Mouse (Mus musculus): ENCODE data around the gene Stoml1. TPM values are rescaled to one million over a fixed set of nuclear protein-coding genes. Genes with fewer than 3 reads are reported as not detected.
A peak's percentile ranks its signal among the peaks of the same experiment; 100 is the strongest.

Gene Stoml1
- 13.4 TPM for polyA plus RNA-seq (2012; fragmentation: generic; extraction: Trizol)
- long read RNA-seq, experiment 1, transcript Stoml1-201 (7 exons, 1,984 nt), result major isoform, 25 of 49 reads
- long read RNA-seq, experiment 1, partial matches to known transcripts, result 9 of 49 reads
- long read RNA-seq, experiment 1, other reads (novel, unspliced or antisense), result 13 of 49 reads
- long read RNA-seq, experiment 2, transcript Stoml1-201 (7 exons, 1,984 nt), result major isoform, 68 of 149 reads
- long read RNA-seq, experiment 2, transcript Stoml1-206 (8 exons, 2,236 nt), result minor isoform, 50 of 149 reads
- long read RNA-seq, experiment 2, partial matches to known transcripts, result 4 of 149 reads
- long read RNA-seq, experiment 2, other reads (novel, unspliced or antisense), result 27 of 149 reads

- Histone ChIP-seq H3K36me3 (ENCODE audit: control insufficient read depth, insufficient read depth) (no peaks in the 10 kb centered on the region), H3K79me3 (ENCODE audit: low read depth) (peaks cover 11% of the 10 kb centered on the region), H3K27me3 (ENCODE audit: control insufficient read depth, insufficient read depth, insufficient read length) (no peaks in the 10 kb centered on the region), H3ac (ENCODE audit: control insufficient read depth, insufficient read length, low read depth) (peak within 1 kb of the TSS; percentile 62), H3K79me2 (ENCODE audit: control insufficient read depth, insufficient read depth) (peaks cover 14% of the 10 kb centered on the region), H3K4me3 (ENCODE audit: insufficient read depth, poor library complexity, severe bottlenecking) (peak within 1 kb of the TSS; percentile 41)
- TF ChIP-seq MAX (IDR thresholded peaks at IDR 0.05), result peak; percentile 43
- no peak for TF ChIP-seq CEBPB (IDR thresholded peaks at IDR 0.05; ENCODE audit: low read depth)
- peak; percentile 96 for TF ChIP-seq CTCF (IDR thresholded peaks at IDR 0.05; ENCODE audit: control insufficient read depth, insufficient read depth, insufficient read length)
These were observed at the start of gene Stoml1 for GRCm38 (mm10) chr9:58253033-58253804. Stoml1 (plus strand) TSS chr9:58253164.

- no peaks in the 10 kb centered on the region for H3K79me2 ChIP-seq (ENCODE audit: control insufficient read depth, insufficient read depth)
- H3K79me3 ChIP-seq (ENCODE audit: low read depth), result no peaks in the 10 kb centered on the region
- H3ac ChIP-seq (ENCODE audit: control insufficient read depth, insufficient read length, low read depth), result no peak within 1 kb of the TSS
- TF ChIP-seq MYOG (IDR thresholded peaks at IDR 0.05; ENCODE audit: control insufficient read depth, extremely low read depth, insufficient read length) (no peak), CTCF (IDR thresholded peaks at IDR 0.05; ENCODE audit: control insufficient read depth, insufficient read depth, insufficient read length) (peak; percentile 5)
- no peaks in the 10 kb centered on the region for H3K36me3 ChIP-seq (ENCODE audit: control insufficient read depth, insufficient read depth)
- no peak within 1 kb of the TSS for H3K4me3 ChIP-seq (ENCODE audit: insufficient read depth, poor library complexity, severe bottlenecking)
- peaks cover 12% of the 10 kb centered on the region for H3K27me3 ChIP-seq (ENCODE audit: control insufficient read depth, insufficient read depth, insufficient read length)
These were observed 49.2 kb upstream of the Stoml1 start, which contains the start of the genes Islr and Islr2 for GRCm38 (mm10) chr9:58203516-58204447. Islr (minus strand) TSS chr9:58204306. Islr2 (minus strand) TSS chr9:58204319.

- H3K4me3 ChIP-seq (ENCODE audit: insufficient read depth, poor library complexity, severe bottlenecking), result no peak overlapping the region
- H3K27me3 ChIP-seq (ENCODE audit: control insufficient read depth, insufficient read depth, insufficient read length), result peaks cover 7% of the 10 kb centered on the region
- no peak for TF ChIP-seq CEBPB (IDR thresholded peaks at IDR 0.05; ENCODE audit: low read depth)
- TF ChIP-seq MYOD1 (IDR thresholded peaks at IDR 0.05; ENCODE audit: control insufficient read depth, insufficient read length, low read depth), result no peak
- TF ChIP-seq MAX (IDR thresholded peaks at IDR 0.05), result no peak
- TF ChIP-seq USF1 (IDR thresholded peaks at IDR 0.05; ENCODE audit: low read depth), result no peak
- peak; percentile 94 for TF ChIP-seq CTCF (IDR thresholded peaks at IDR 0.05; ENCODE audit: control insufficient read depth, insufficient read depth, insufficient read length)
- H3K79me3 ChIP-seq (ENCODE audit: low read depth), result no peaks in the 10 kb centered on the region
- no peaks in the 10 kb centered on the region for H3K36me3 ChIP-seq (ENCODE audit: control insufficient read depth, insufficient read depth)
- H3K79me2 ChIP-seq (ENCODE audit: control insufficient read depth, insufficient read depth), result no peaks in the 10 kb centered on the region
- no peak overlapping the region for H3ac ChIP-seq (ENCODE audit: control insufficient read depth, insufficient read length, low read depth)
These were observed 48.4 kb upstream of the Stoml1 start for GRCm38 (mm10) chr9:58204448-58205000.

- no peak overlapping the region for H3ac ChIP-seq (ENCODE audit: control insufficient read depth, insufficient read length, low read depth)
- H3K79me3 ChIP-seq (ENCODE audit: low read depth), result no peaks in the 10 kb centered on the region
- H3K36me3 ChIP-seq (ENCODE audit: control insufficient read depth, insufficient read depth), result no peaks in the 10 kb centered on the region
- H3K4me3 ChIP-seq (ENCODE audit: insufficient read depth, poor library complexity, severe bottlenecking), result no peak overlapping the region
- TF ChIP-seq MAX (IDR thresholded peaks at IDR 0.05) (no peak), CEBPB (IDR thresholded peaks at IDR 0.05; ENCODE audit: low read depth) (no peak), MYOD1 (IDR thresholded peaks at IDR 0.05; ENCODE audit: control insufficient read depth, insufficient read length, low read depth) (no peak), USF1 (IDR thresholded peaks at IDR 0.05; ENCODE audit: low read depth) (no peak), CTCF (IDR thresholded peaks at IDR 0.05; ENCODE audit: control insufficient read depth, insufficient read depth, insufficient read length) (no peak), FOSL1 (IDR thresholded peaks at IDR 0.05; ENCODE audit: insufficient read depth, low read length, poor library complexity, severe bottlenecking) (no peak), MYOG (IDR thresholded peaks at IDR 0.05; ENCODE audit: control insufficient read depth, extremely low read depth, insufficient read length) (no peak)
- H3K79me2 ChIP-seq (ENCODE audit: control insufficient read depth, insufficient read depth), result no peaks in the 10 kb centered on the region
- peaks cover 4% of the 10 kb centered on the region for H3K27me3 ChIP-seq (ENCODE audit: control insufficient read depth, insufficient read depth, insufficient read length)
These were observed 47.0 kb upstream of the Stoml1 start for GRCm38 (mm10) chr9:58206013-58206412.

GRCm38 (mm10) chr9:58209462-58210303 is 43.3 kb upstream of the Stoml1 start:
- H3K27me3 ChIP-seq (ENCODE audit: control insufficient read depth, insufficient read depth, insufficient read length), result no peaks in the 10 kb centered on the region
- TF ChIP-seq MAX (IDR thresholded peaks at IDR 0.05) (no peak), MYOG (IDR thresholded peaks at IDR 0.05; ENCODE audit: control insufficient read depth, extremely low read depth, insufficient read length) (no peak), FOSL1 (IDR thresholded peaks at IDR 0.05; ENCODE audit: insufficient read depth, low read length, poor library complexity, severe bottlenecking) (no peak), CTCF (IDR thresholded peaks at IDR 0.05; ENCODE audit: control insufficient read depth, insufficient read depth, insufficient read length) (no peak), CEBPB (IDR thresholded peaks at IDR 0.05; ENCODE audit: low read depth) (no peak), USF1 (IDR thresholded peaks at IDR 0.05; ENCODE audit: low read depth) (no peak), MYOD1 (IDR thresholded peaks at IDR 0.05; ENCODE audit: control insufficient read depth, insufficient read length, low read depth) (no peak)
- H3K79me3 ChIP-seq (ENCODE audit: low read depth), result no peaks in the 10 kb centered on the region
- H3K79me2 ChIP-seq (ENCODE audit: control insufficient read depth, insufficient read depth), result no peaks in the 10 kb centered on the region
- H3K36me3 ChIP-seq (ENCODE audit: control insufficient read depth, insufficient read depth), result no peaks in the 10 kb centered on the region
- no peak overlapping the region for H3ac ChIP-seq (ENCODE audit: control insufficient read depth, insufficient read length, low read depth)
- no peak overlapping the region for H3K4me3 ChIP-seq (ENCODE audit: insufficient read depth, poor library complexity, severe bottlenecking)

All from C2C12 (cell line).